Mouse (Mus musculus) erythroblast, embryonic 14.5 days (primary cell): ENCODE measurements around the gene Adcy4. TPM values are rescaled to one million over a fixed set of nuclear protein-coding genes. Genes with fewer than 3 reads are reported as not detected.
A peak's percentile ranks its signal among the peaks of the same experiment; 100 is the strongest.

Experiments
- H3K27me3 ChIP-seq: 2 replicates; pipeline ENCODE4 v1.6.1; 2012; ENCODE audit warnings: inconsistent platforms; ENCODE audit not compliant: control insufficient read depth
- H3K36me3 ChIP-seq: 2 replicates; pipeline ENCODE4 v1.6.1; 2012; ENCODE audit warnings: mild to moderate bottlenecking, inconsistent platforms; ENCODE audit not compliant: control insufficient read depth
- H3K4me1 ChIP-seq: 2 replicates; pipeline ENCODE4 v1.6.1; 2012; ENCODE audit warnings: inconsistent platforms; ENCODE audit not compliant: control insufficient read depth
- H3K4me3 ChIP-seq: replicated peaks from 2 replicates; pipeline ENCODE3; 2012; ENCODE audit warnings: moderate library complexity, mild to moderate bottlenecking, inconsistent platforms
- H3K9me3 ChIP-seq: 2 replicates; pipeline ENCODE4 v1.6.1; 2012; ENCODE audit warnings: low read length, inconsistent platforms, mixed read lengths; ENCODE audit not compliant: control insufficient read depth
- GATA1 ChIP-seq: IDR thresholded peaks from 2 replicates; pipeline ENCODE4 v1.6.1; 2012; ENCODE audit warnings: low read length, inconsistent platforms, mixed read lengths
- TAL1 ChIP-seq: IDR thresholded peaks from 3 replicates; pipeline ENCODE4 v1.6.1; 2012; ENCODE audit warnings: low read length, inconsistent platforms, mixed read lengths
- polyA plus RNA-seq: library from polyadenylated mRNA; stranded (reverse); fragments of >175 nt; gene quantifications from 2 replicates; pipeline ENCODE4 v1.2.3, GENCODE M21; 2012

Adcy4 gene
- polyA plus RNA-seq, 1 experiment = 0.02 TPM

DNA sequence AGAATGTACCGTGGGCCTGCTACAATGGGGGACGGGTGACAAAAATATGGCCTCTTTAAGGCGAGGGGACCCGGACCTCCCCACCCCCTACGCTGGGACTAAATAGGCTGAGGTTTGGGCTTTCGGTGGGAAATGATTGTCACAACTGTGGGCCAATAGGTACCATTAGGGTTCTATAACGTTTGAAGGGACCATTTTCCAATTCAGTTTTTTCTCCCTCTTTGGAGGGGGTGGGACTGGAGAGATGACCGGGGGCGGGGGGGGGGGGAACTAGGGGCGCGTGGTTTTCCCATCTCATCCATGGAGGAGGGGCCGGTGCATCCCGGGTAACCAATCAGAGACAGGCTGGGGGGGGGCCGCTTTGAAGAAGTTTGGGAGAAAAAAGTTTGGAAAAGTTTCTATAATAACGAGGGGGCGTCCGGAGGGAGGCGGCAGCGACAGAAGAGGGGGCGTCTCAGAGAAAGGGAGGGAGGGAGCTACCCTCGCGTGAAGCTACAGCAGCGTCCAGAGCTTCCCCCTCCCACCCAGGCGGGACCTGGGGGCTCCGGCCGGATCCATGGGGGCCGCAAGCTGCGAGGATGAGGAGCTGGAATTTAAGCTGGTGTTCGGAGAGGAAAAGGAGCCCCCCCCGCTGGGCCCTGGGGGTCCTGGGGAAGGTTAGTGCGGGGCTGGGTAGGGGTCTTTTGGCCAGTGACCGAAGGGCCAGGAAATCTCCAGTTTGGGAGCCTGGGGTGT lies 40.8 kb upstream of the Adcy4 start:
- Histone ChIP-seq H3K9me3 (no peaks in the 10 kb centered on the region; the same call in 1 of the 2 replicates), H3K36me3 (no peaks in the 10 kb centered on the region), H3K4me1 (peaks cover 11% of the 10 kb centered on the region), H3K27me3 (peaks cover 76% of the 10 kb centered on the region), H3K4me3 (no peak overlapping the region)
- TF ChIP-seq GATA1 = no peak
- no peak for TF ChIP-seq TAL1

DNA sequence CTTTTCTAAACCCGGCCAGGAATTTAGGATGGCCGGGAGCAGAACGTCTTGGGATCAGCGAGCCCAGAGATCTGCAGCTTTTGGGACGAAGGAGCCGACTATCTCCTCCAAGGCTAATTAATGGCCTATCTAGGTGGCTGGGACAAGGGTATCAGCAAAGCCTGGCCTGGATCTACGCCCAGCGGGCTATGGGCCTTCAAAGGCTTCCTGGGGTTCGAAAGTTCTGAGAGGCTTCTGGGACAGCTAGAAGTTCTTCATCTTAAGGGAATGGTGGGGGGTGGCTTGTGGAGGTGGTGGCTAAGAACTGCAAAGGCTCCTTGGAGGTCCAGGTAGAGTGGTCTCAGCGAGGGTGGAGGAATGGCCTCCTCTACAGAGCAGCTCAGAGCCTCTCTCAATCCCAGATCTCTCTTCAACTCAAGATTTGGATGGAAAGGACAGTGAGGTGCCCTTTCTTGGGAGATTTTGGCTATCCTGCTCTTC lies 40.1 kb upstream of the Adcy4 start:
- H3K9me3 ChIP-seq = no peaks in the 10 kb centered on the region; the same call in 1 of the 2 replicates
- H3K27me3 ChIP-seq = peaks cover 70% of the 10 kb centered on the region
- H3K36me3 ChIP-seq = no peaks in the 10 kb centered on the region
- H3K4me3 ChIP-seq = no peak overlapping the region
- peaks cover 11% of the 10 kb centered on the region for H3K4me1 ChIP-seq
- TF ChIP-seq GATA1 = no peak
- no peak for TF ChIP-seq TAL1

- peaks cover 61% of the 10 kb centered on the region for H3K27me3 ChIP-seq
These were observed 39.3 kb upstream of the Adcy4 start, which contains the start of gene Nfatc4 for GRCm38 (mm10) chr14:55822991-55823762. Gene Nfatc4 (plus strand): TSS chr14:55823144.

DNA sequence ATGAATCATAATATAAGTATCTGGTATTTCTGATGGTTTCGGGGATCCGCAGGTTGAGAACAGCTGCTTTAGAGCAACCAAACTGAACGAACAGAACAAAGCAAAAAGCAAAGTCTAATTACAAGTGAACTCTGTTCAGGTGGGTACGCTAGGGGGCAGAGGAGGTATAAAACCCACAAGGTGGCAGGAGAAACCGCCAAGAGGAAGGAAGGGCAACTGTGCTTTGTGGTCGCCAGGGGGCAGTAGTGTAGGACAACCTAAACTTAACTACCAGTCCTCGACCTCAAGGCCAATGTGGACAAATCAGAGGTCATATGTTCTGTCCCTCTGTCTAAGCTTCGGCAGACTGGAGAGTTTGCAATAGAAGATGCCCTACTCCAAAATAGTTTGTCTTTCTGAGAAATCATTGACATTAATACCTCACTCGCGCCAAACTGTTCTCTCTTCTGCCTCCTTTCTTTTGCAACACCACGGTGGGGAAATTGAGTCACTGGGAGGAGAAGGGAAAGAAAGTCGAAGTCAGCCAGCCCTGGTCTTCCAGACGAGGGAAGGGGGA lies 38.6 kb upstream of the Adcy4 start:
- Histone ChIP-seq H3K4me1 (peaks cover 11% of the 10 kb centered on the region), H3K27me3 (peaks cover 54% of the 10 kb centered on the region), H3K36me3 (no peaks in the 10 kb centered on the region), H3K9me3 (no peaks in the 10 kb centered on the region; the same call in 1 of the 2 replicates), H3K4me3 (no peak overlapping the region)
- TF ChIP-seq TAL1 = no peak
- TF ChIP-seq GATA1 = no peak

More at GRCm38 (mm10) chr14:55822991-55823762, 39.3 kb upstream of the Adcy4 start, which contains the start of gene Nfatc4:
- Histone ChIP-seq H3K36me3 (no peaks in the 10 kb centered on the region), H3K4me3 (peak within 1 kb of the TSS; percentile 44), H3K9me3 (no peaks in the 10 kb centered on the region; the same call in 1 of the 2 replicates), H3K4me1 (peaks cover 11% of the 10 kb centered on the region)
- TF ChIP-seq TAL1 (no peak), GATA1 (no peak)

- TF ChIP-seq GATA1 (no peak), TAL1 (no peak)
- no peaks in the 10 kb centered on the region for H3K36me3 ChIP-seq
- H3K4me3 ChIP-seq = no peak overlapping the region
- H3K27me3 ChIP-seq = peaks cover 35% of the 10 kb centered on the region
- no peaks in the 10 kb centered on the region; the same call in 1 of the 2 replicates for H3K9me3 ChIP-seq
- peaks cover 11% of the 10 kb centered on the region for H3K4me1 ChIP-seq
These were observed 36.7 kb upstream of the Adcy4 start for GRCm38 (mm10) chr14:55820576-55820975.

- Histone ChIP-seq H3K36me3 (no peaks in the 10 kb centered on the region), H3K4me1 (peaks cover 14% of the 10 kb centered on the region), H3K27me3 (peaks cover 29% of the 10 kb centered on the region), H3K4me3 (no peak overlapping the region), H3K9me3 (no peaks in the 10 kb centered on the region; the same call in 1 of the 2 replicates)
- TF ChIP-seq GATA1 = no peak
- no peak for TF ChIP-seq TAL1
These were observed 36.0 kb upstream of the Adcy4 start for GRCm38 (mm10) chr14:55819845-55820405.

DNA sequence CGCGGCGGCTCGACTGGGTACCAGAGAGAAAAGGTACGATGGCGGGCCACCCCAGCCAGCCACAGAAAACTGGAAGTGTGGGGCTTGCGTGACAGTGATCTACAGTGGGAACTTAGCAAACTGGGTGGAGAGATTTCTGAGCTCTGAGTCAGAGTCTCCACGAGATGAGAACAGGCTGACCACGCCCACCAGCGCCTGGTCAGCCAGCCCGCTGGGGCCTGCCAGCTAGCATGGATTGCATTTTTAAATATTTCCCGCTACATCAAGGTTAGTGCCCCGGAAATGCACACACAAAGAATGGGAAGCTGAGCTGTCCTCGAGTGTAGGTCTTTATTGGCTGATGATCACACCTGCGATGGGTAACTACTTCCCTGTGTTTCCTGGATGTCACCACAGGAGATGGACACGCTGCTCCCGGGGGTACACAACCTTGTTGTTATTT lies 31.4 kb upstream of the Adcy4 start:
- Histone ChIP-seq H3K4me1 (peaks cover 4% of the 10 kb centered on the region), H3K9me3 (no peaks in the 10 kb centered on the region), H3K36me3 (no peaks in the 10 kb centered on the region), H3K27me3 (peaks cover 14% of the 10 kb centered on the region), H3K4me3 (peak overlapping the region; percentile 56)
- TF ChIP-seq GATA1 (no peak), TAL1 (no peak)

DNA sequence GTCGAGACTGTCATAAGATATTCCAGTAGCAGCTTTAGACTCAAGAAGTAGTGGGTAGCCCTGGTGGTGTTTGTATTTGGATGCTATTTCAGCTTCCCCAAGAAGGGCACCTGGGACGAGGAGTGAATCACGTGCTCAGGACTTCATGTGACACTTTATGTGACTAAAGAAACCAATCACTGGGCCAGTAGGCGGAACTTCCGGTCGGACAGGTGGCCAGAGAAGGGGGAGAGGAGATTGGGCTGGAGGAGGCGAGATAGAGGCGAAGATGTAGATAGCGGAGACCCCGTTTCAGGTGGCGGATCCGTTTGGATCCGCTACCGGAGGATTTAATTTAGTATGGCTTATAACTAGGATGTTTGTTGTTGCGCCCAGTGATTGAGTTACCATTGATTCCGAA lies 31.0 kb upstream of the Adcy4 start:
- no peaks in the 10 kb centered on the region for H3K36me3 ChIP-seq
- H3K27me3 ChIP-seq = peaks cover 14% of the 10 kb centered on the region
- H3K9me3 ChIP-seq = no peaks in the 10 kb centered on the region
- no peak for TF ChIP-seq GATA1
- no peak for TF ChIP-seq TAL1
- H3K4me3 ChIP-seq = peak overlapping the region; percentile 56
- peaks cover 4% of the 10 kb centered on the region for H3K4me1 ChIP-seq
